In the genomic region with DNA sequence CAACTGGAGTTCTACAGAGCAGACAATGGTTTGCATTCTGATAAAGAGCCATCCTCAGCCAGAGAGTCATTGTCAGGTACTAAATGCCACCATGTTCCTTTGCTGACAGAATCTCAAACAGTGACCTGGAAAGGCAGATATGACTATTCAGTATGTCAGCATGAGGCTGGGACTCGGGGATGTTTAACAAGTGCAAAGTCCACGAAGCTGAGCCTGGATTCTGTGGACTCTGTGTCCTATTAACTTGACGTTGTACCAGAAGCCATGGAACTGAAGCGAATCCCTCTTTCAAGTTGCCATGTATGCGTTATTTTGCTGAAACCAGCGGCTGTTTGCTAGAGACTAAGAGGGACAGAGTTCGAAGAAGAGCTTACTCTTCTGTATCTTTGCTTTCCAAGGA, we compare ENCODE assay signal across 23 mouse cellular contexts.
A peak's percentile ranks its signal among the peaks of the same experiment; 100 is the strongest.
DNase-seq lines count a peak whose midpoint lies in the region; ATAC-seq and TF ChIP-seq lines count a peak whose summit lies in the region.
"Had no signal": no experiment of that assay in that cellular context is flagged by ENCODE, and none has a peak within 500 bp of the region (broad histone marks: within the 10 kb centered on the region; RNA-seq: fewer than 3 reads in every experiment).

No protein-coding gene starts in this region.

- H3K4me2 ChIP-seq in intestine, embryonic 14.5 days (ENCODE audit: low read length), result no peak overlapping the region
- H3K4me2 ChIP-seq in intestine, postnatal 0 days (replicated peaks; ENCODE audit: low read depth), result peak overlapping the region; percentile 17; the same call in 1 of the 2 replicates
- H3K4me2 ChIP-seq in liver, embryonic 16.5 days (ENCODE audit: low read depth, low read length), result no peak overlapping the region
- H3K4me2 ChIP-seq in lung, postnatal 0 days (replicated peaks; ENCODE audit: low read depth, low read length), result no peak overlapping the region
- H3K4me2 ChIP-seq in neural tube, embryonic 15.5 days, result no peak overlapping the region
- H3K4me2 ChIP-seq: embryonic facial prominence, embryonic 15.5 days; lung, embryonic 14.5 days; midbrain, embryonic 13.5 days; neural tube, embryonic 13.5 days had no signal

- no peak for TF ChIP-seq CTCF in intestine, postnatal 0 days (IDR thresholded peaks at IDR 0.05; ENCODE audit: low read depth)
- TF ChIP-seq CTCF in lung, adult 2 months (IDR thresholded peaks at IDR 0.05; ENCODE audit: insufficient read depth, low read length), result no peak
- TF ChIP-seq CTCF in lung, postnatal 0 days (IDR thresholded peaks at IDR 0.05), result no peak

- 0 out of 2 replicates have a peak, but pooled peaks have one; percentile 40 for ATAC-seq in intestine, embryonic 14.5 days (replicated peaks; ENCODE audit: low FRiP score, low TSS enrichment, low read depth)
- ATAC-seq in intestine, postnatal 0 days, result peak; percentile 72
- ATAC-seq in liver, embryonic 16.5 days (ENCODE audit: low read depth), result peak; percentile 69
- ATAC-seq in granulocyte monocyte progenitor cell, adult 5-6 weeks (replicated peaks; ENCODE audit: poor library complexity, severe bottlenecking), result no peak
- ATAC-seq in lung, postnatal 0 days, result no peak
- no peak for ATAC-seq in neural tube, embryonic 15.5 days (ENCODE audit: low FRiP score)
- ATAC-seq: forebrain, embryonic 16.5 days; midbrain, embryonic 13.5 days had no signal

- no peaks in the 10 kb centered on the region for H3K36me3 ChIP-seq in intestine, embryonic 14.5 days (ENCODE audit: control insufficient read depth, insufficient read depth, low read length)
- no peaks in the 10 kb centered on the region for H3K36me3 ChIP-seq in intestine, postnatal 0 days (ENCODE audit: control insufficient read depth, insufficient read depth)
- no peaks in the 10 kb centered on the region for H3K36me3 ChIP-seq in liver, embryonic 16.5 days (ENCODE audit: control insufficient read depth, insufficient read depth)
- H3K36me3 ChIP-seq in lung, postnatal 0 days (ENCODE audit: insufficient read depth, low read length), result no peaks in the 10 kb centered on the region
- H3K36me3 ChIP-seq in neural tube, embryonic 15.5 days, result no peaks in the 10 kb centered on the region
- H3K36me3 ChIP-seq: embryonic facial prominence, embryonic 15.5 days; midbrain, embryonic 13.5 days; neural tube, embryonic 13.5 days had no signal

- DNase-seq in intestine, embryonic 14.5 days (ENCODE audit: low spot score), result no peak
- DNase-seq in kidney, postnatal 14 days, result peak; percentile 79
- DNase-seq in lung, adult 2 months, result no peak
- no peak for DNase-seq in lung, postnatal 0 days (ENCODE audit: low spot score)
- DNase-seq: adrenal gland, postnatal 25 days; B cell, adult 2 months; cerebellum, adult 11 months; cerebellum, postnatal 14 days; gastrocnemius, postnatal 25 days; layer of hippocampus, adult 9-11 months; left cerebral cortex, postnatal 4 days; lung, embryonic 14.5 days; right cerebral cortex, postnatal 14 days; spleen, adult 18-20 months had no signal

- TF ChIP-seq EP300 in lung, postnatal 0 days (IDR thresholded peaks at IDR 0.05), result no peak

- no peaks in the 10 kb centered on the region for H3K27me3 ChIP-seq in intestine, embryonic 14.5 days (replicated peaks; ENCODE audit: control insufficient read depth, insufficient read depth, low read length)
- no peaks in the 10 kb centered on the region for H3K27me3 ChIP-seq in intestine, postnatal 0 days (replicated peaks; ENCODE audit: control insufficient read depth, insufficient read depth, low read length)
- H3K27me3 ChIP-seq in liver, embryonic 16.5 days (ENCODE audit: control insufficient read depth, insufficient read depth, low read depth, low read length), result no peaks in the 10 kb centered on the region
- H3K27me3 ChIP-seq in lung, postnatal 0 days (replicated peaks; ENCODE audit: insufficient read depth, low read length), result no peaks in the 10 kb centered on the region
- H3K27me3 ChIP-seq in neural tube, embryonic 15.5 days (replicated peaks), result no peaks in the 10 kb centered on the region
- H3K27me3 ChIP-seq: embryonic facial prominence, embryonic 15.5 days; midbrain, embryonic 13.5 days; neural tube, embryonic 13.5 days had no signal

- no peak overlapping the region for H3K27ac ChIP-seq in intestine, embryonic 14.5 days (ENCODE audit: low read depth)
- H3K27ac ChIP-seq in intestine, postnatal 0 days (ENCODE audit: low read depth, low read length), result peak overlapping the region; percentile 82
- peak overlapping the region; percentile 59 for H3K27ac ChIP-seq in liver, embryonic 16.5 days (ENCODE audit: low read length)
- no peak overlapping the region for H3K27ac ChIP-seq in lung, postnatal 0 days (ENCODE audit: low read length)
- no peak overlapping the region for H3K27ac ChIP-seq in neural tube, embryonic 15.5 days (replicated peaks)
- H3K27ac ChIP-seq: embryonic facial prominence, embryonic 15.5 days; left cerebral cortex, adult 2 months; midbrain, embryonic 13.5 days; neural tube, embryonic 13.5 days had no signal

- H3K4me3 ChIP-seq in intestine, embryonic 14.5 days (ENCODE audit: low read depth, low read length), result no peak overlapping the region
- no peak overlapping the region for H3K4me3 ChIP-seq in intestine, postnatal 0 days (ENCODE audit: low read depth, low read length)
- no peak overlapping the region for H3K4me3 ChIP-seq in liver, embryonic 16.5 days (ENCODE audit: low read depth, low read length)
- no peak overlapping the region for H3K4me3 ChIP-seq in lung, adult 2 months (replicated peaks; ENCODE audit: extremely low read depth, low read depth, low read length)
- H3K4me3 ChIP-seq in lung, postnatal 0 days (ENCODE audit: low read depth, low read length), result no peak overlapping the region
- no peak overlapping the region for H3K4me3 ChIP-seq in neural tube, embryonic 15.5 days (replicated peaks)
- H3K4me3 ChIP-seq: embryonic facial prominence, embryonic 15.5 days; left cerebral cortex, adult 2 months; midbrain, embryonic 13.5 days; neural tube, embryonic 13.5 days had no signal

- no peaks in the 10 kb centered on the region for H3K9me3 ChIP-seq in intestine, embryonic 14.5 days (ENCODE audit: control insufficient read depth, low read length)
- H3K9me3 ChIP-seq in intestine, postnatal 0 days (ENCODE audit: control insufficient read depth), result no peaks in the 10 kb centered on the region
- H3K9me3 ChIP-seq in liver, embryonic 16.5 days (replicated peaks; ENCODE audit: control insufficient read depth, low read length), result no peaks in the 10 kb centered on the region
- H3K9me3 ChIP-seq in lung, postnatal 0 days (ENCODE audit: low read length), result no peaks in the 10 kb centered on the region
- H3K9me3 ChIP-seq in neural tube, embryonic 15.5 days (replicated peaks), result no peaks in the 10 kb centered on the region
- H3K9me3 ChIP-seq: embryonic facial prominence, embryonic 15.5 days; midbrain, embryonic 13.5 days; neural tube, embryonic 13.5 days had no signal

- no peak overlapping the region for H3K9ac ChIP-seq in intestine, embryonic 14.5 days (ENCODE audit: low read length)
- H3K9ac ChIP-seq in intestine, postnatal 0 days (ENCODE audit: low read depth, low read length), result no peak overlapping the region
- no peak overlapping the region for H3K9ac ChIP-seq in liver, embryonic 16.5 days (ENCODE audit: low read depth, low read length)
- H3K9ac ChIP-seq in lung, postnatal 0 days (replicated peaks; ENCODE audit: low read depth), result no peak overlapping the region
- no peak overlapping the region for H3K9ac ChIP-seq in neural tube, embryonic 15.5 days (replicated peaks)
- H3K9ac ChIP-seq: embryonic facial prominence, embryonic 15.5 days; lung, embryonic 14.5 days; midbrain, embryonic 13.5 days; neural tube, embryonic 13.5 days had no signal

- no peaks in the 10 kb centered on the region for H3K4me1 ChIP-seq in intestine, embryonic 14.5 days (replicated peaks; ENCODE audit: control insufficient read depth, insufficient read depth, low read length)
- H3K4me1 ChIP-seq in intestine, postnatal 0 days (replicated peaks; ENCODE audit: control insufficient read depth, insufficient read depth, low read length), result no peaks in the 10 kb centered on the region
- no peaks in the 10 kb centered on the region; the same call in 1 of the 2 replicates for H3K4me1 ChIP-seq in liver, embryonic 16.5 days (ENCODE audit: control insufficient read depth, low read depth, low read length)
- H3K4me1 ChIP-seq in lung, adult 2 months (ENCODE audit: control insufficient read depth, insufficient read depth, low read length), result peaks cover 9% of the 10 kb centered on the region
- H3K4me1 ChIP-seq in lung, postnatal 0 days (ENCODE audit: insufficient read depth, low read depth, low read length), result no peaks in the 10 kb centered on the region
- no peaks in the 10 kb centered on the region for H3K4me1 ChIP-seq in neural tube, embryonic 15.5 days
- H3K4me1 ChIP-seq: embryonic facial prominence, embryonic 15.5 days; midbrain, embryonic 13.5 days; neural tube, embryonic 13.5 days had no signal

- 69% methylated on average over 7 of the region's 7 CpGs for WGBS in intestine, embryonic 14.5 days
- WGBS in intestine, postnatal 0 days, result 41% methylated on average over 7 of the region's 7 CpGs
- 57% methylated on average over 7 of the region's 7 CpGs for WGBS in liver, embryonic 16.5 days (ENCODE audit: insufficient replicate concordance)
- 77% methylated on average over 7 of the region's 7 CpGs for WGBS in lung, adult 2 months
- 74% methylated on average over 7 of the region's 7 CpGs for WGBS in lung, postnatal 0 days
- WGBS in neural tube, embryonic 15.5 days, result 86% methylated on average over 7 of the region's 7 CpGs

- no peak for TF ChIP-seq POLR2A in lung, adult 2 months (IDR thresholded peaks at IDR 0.05; ENCODE audit: borderline replicate concordance, extremely low read depth, low read depth, low read length)

Comparison
In these comparisons a context has a peak if more than half of its experiments do, and no peak if none do; other contexts are left out.
1. H3K27ac ChIP-seq: peak in intestine, postnatal 0 days (single experiment) and liver, embryonic 16.5 days (single experiment); none in intestine, embryonic 14.5 days (single experiment), lung, postnatal 0 days (single experiment) and neural tube, embryonic 15.5 days (single experiment).
2. ATAC-seq: peak in intestine, embryonic 14.5 days (single experiment), intestine, postnatal 0 days (single experiment) and liver, embryonic 16.5 days (single experiment); none in granulocyte monocyte progenitor cell, adult 5-6 weeks (single experiment), lung, postnatal 0 days (single experiment) and neural tube, embryonic 15.5 days (single experiment).